Mouse (Mus musculus) ES-Bruce4 (cell line): ENCODE measurements around the gene Olfr1394. TPM values are rescaled to one million over a fixed set of nuclear protein-coding genes. Genes with fewer than 3 reads are reported as not detected.

ENCODE experiments used
- H3K27ac ChIP-seq: 2 replicates; pipeline ENCODE4 v1.5.1; 2012; ENCODE audit warnings: low read length, inconsistent platforms; ENCODE audit not compliant: insufficient read depth
- H3K27me3 ChIP-seq: 2 replicates; pipeline ENCODE4 v1.6.1; 2012; ENCODE audit warnings: mild to moderate bottlenecking, low read length, inconsistent platforms; ENCODE audit not compliant: control insufficient read depth, poor library complexity, insufficient read depth, severe bottlenecking
- H3K36me3 ChIP-seq: 2 replicates; pipeline ENCODE4 v1.6.1; 2012; ENCODE audit warnings: inconsistent platforms, mild to moderate bottlenecking, low read length, moderate library complexity; ENCODE audit not compliant: control insufficient read depth, poor library complexity, insufficient read depth, severe bottlenecking
- H3K4me1 ChIP-seq: one replicate; pipeline ENCODE4 v1.8.1; 2011; ENCODE audit warnings: low read length; ENCODE audit not compliant: control insufficient read depth, insufficient read depth
- H3K4me3 ChIP-seq: 2 replicates; pipeline ENCODE4 v1.5.1; 2011; ENCODE audit warnings: low read depth, mild to moderate bottlenecking, low read length
- H3K9ac ChIP-seq: 2 replicates; pipeline ENCODE4 v1.6.1; 2012; ENCODE audit warnings: low read depth, mild to moderate bottlenecking, inconsistent platforms; ENCODE audit not compliant: poor library complexity, severe bottlenecking
- H3K9me3 ChIP-seq: replicated peaks from 2 replicates; pipeline ENCODE4 v1.6.1; 2012; ENCODE audit warnings: mild to moderate bottlenecking, low read length, inconsistent platforms; ENCODE audit not compliant: control insufficient read depth, poor library complexity, insufficient read depth, severe bottlenecking
- CTCF ChIP-seq: IDR thresholded peaks from one replicate; pipeline ENCODE4 v1.8.1; 2011; ENCODE audit warnings: low read depth, low read length
- EP300 ChIP-seq: IDR thresholded peaks from 2 replicates; pipeline ENCODE4 v1.6.1; 2011; ENCODE audit warnings: low read depth, low read length; ENCODE audit not compliant: insufficient read depth
- POLR2A ChIP-seq: IDR thresholded peaks from one replicate; pipeline ENCODE4 v1.8.1; 2011; ENCODE audit warnings: low read length; ENCODE audit not compliant: insufficient read depth
- polyA plus RNA-seq: library from polyadenylated mRNA; stranded (reverse); fragments of >200 nt; gene quantifications from 2 replicates; pipeline ENCODE4 v1.2.4, GENCODE M21; 2011; ENCODE audit warnings: low read depth; ENCODE audit not compliant: missing spikeins, insufficient read depth, insufficient read length

Olfr1394 gene
- polyA plus RNA-seq, 1 experiment: not detected

- Histone ChIP-seq H3K9me3 (no peaks in the 10 kb centered on the region), H3K9ac (peak overlapping the region; percentile 85), H3K36me3 (peaks cover 8% of the 10 kb centered on the region), H3K27ac (peak overlapping the region; percentile 96), H3K4me1 (peaks cover 1% of the 10 kb centered on the region), H3K27me3 (no peaks in the 10 kb centered on the region), H3K4me3 (peak overlapping the region; percentile 86)
- TF ChIP-seq EP300 (no peak), CTCF (no peak), POLR2A (no peak)
These were observed 49.8 kb downstream of the Olfr1394 start for GRCm38 (mm10) chr11:49203771-49204497.

GRCm38 (mm10) chr11:49205080-49205590 is 51.0 kb downstream of the Olfr1394 start:
- no peak overlapping the region for H3K4me3 ChIP-seq
- TF ChIP-seq POLR2A (no peak), EP300 (no peak), CTCF (no peak)
- no peak overlapping the region for H3K9ac ChIP-seq
- H3K27me3 ChIP-seq: no peaks in the 10 kb centered on the region
- H3K4me1 ChIP-seq: peaks cover 1% of the 10 kb centered on the region
- peaks cover 8% of the 10 kb centered on the region for H3K36me3 ChIP-seq
- no peak overlapping the region for H3K27ac ChIP-seq
- H3K9me3 ChIP-seq: no peaks in the 10 kb centered on the region

- Histone ChIP-seq H3K9ac (no peak overlapping the region), H3K4me1 (no peaks in the 10 kb centered on the region), H3K4me3 (no peak overlapping the region), H3K27ac (no peak overlapping the region), H3K36me3 (peaks cover 8% of the 10 kb centered on the region), H3K9me3 (no peaks in the 10 kb centered on the region), H3K27me3 (no peaks in the 10 kb centered on the region)
- TF ChIP-seq POLR2A: no peak
- TF ChIP-seq EP300: no peak
- TF ChIP-seq CTCF: no peak
These were observed 53.3 kb downstream of the Olfr1394 start for GRCm38 (mm10) chr11:49207495-49207894.

Other genes starting within 250 kb of the Olfr1394 start
- 4.0 and 5.7 TPM in 2 replicates for gene Psme2b, start 208.2 kb upstream of the Olfr1394 start, polyA plus RNA-seq
- gene Olfr56, start 175.5 kb upstream of the Olfr1394 start, polyA plus RNA-seq: not detected in 2 replicates
- not detected in 2 replicates for gene 9930111J21Rik1, start 175.0 kb upstream of the Olfr1394 start, polyA plus RNA-seq
- gene Gm12185, start 162.2 kb upstream of the Olfr1394 start, polyA plus RNA-seq: not detected in 2 replicates
- gene Tgtp1, start 160.2 kb upstream of the Olfr1394 start, polyA plus RNA-seq: 1.6 and 1.9 TPM in 2 replicates
- 0.21 and 0.31 TPM in 2 replicates for gene 9930111J21Rik2, start 103.1 kb upstream of the Olfr1394 start, polyA plus RNA-seq
- gene Tgtp2, start 90.2 kb upstream of the Olfr1394 start, polyA plus RNA-seq: not detected in 2 replicates
- not detected in 2 replicates for gene Ifi47, start 77.8 kb upstream of the Olfr1394 start, polyA plus RNA-seq
- gene Olfr1396, start 39.5 kb upstream of the Olfr1394 start, polyA plus RNA-seq: not detected in 2 replicates
- gene Olfr1395, start 12.1 kb upstream of the Olfr1394 start, polyA plus RNA-seq: not detected in 2 replicates
- not detected in 2 replicates for gene Btnl9, start 32.8 kb downstream of the Olfr1394 start, polyA plus RNA-seq
- 29.3 and 33.6 TPM in 2 replicates for gene Zfp62, start 48.9 kb downstream of the Olfr1394 start, polyA plus RNA-seq
- 16.5 and 21.1 TPM in 2 replicates for gene Mgat1, start 89.8 kb downstream of the Olfr1394 start, polyA plus RNA-seq
- gene Olfr1393, start 123.9 kb downstream of the Olfr1394 start, polyA plus RNA-seq: not detected in 2 replicates
- gene Olfr1392, start 130.9 kb downstream of the Olfr1394 start, polyA plus RNA-seq: not detected in 2 replicates
- gene Olfr10, start 150.4 kb downstream of the Olfr1394 start, polyA plus RNA-seq: not detected in 2 replicates
- gene Olfr1391, start 168.4 kb downstream of the Olfr1394 start, polyA plus RNA-seq: not detected in 2 replicates
- gene Olfr1390, start 180.8 kb downstream of the Olfr1394 start, polyA plus RNA-seq: not detected in 2 replicates